Mouse (Mus musculus) brain, embryonic 14.5 days (tissue): ENCODE data around the gene Trib2. TPM values are rescaled to one million over a fixed set of nuclear protein-coding genes. Genes with fewer than 3 reads are reported as not detected.

Experiments used
- DNase-seq: peaks from one replicate; pipeline ENCODE4 v3.0.0-alpha.2; 2011; ENCODE audit warnings: low read depth
- CTCF ChIP-seq: fragments of 200-500 bp; IDR thresholded peaks from 2 replicates; pipeline ENCODE4 v1.5.1; 2012; ENCODE audit warnings: inconsistent platforms, mild to moderate bottlenecking, moderate library complexity, borderline replicate concordance; ENCODE audit not compliant: insufficient read depth, insufficient read length; ENCODE audit errors: extremely low read depth
- POLR2A ChIP-seq: fragments of 200-500 bp; IDR thresholded peaks from 2 replicates; pipeline ENCODE4 v1.6.1; 2012; ENCODE audit warnings: mild to moderate bottlenecking, inconsistent platforms, borderline replicate concordance; ENCODE audit not compliant: poor library complexity, insufficient read depth, insufficient read length, severe bottlenecking; ENCODE audit errors: extremely low read depth
- polyA plus RNA-seq: library from polyadenylated mRNA; depleted of rRNA; stranded (reverse); fragments of >200 nt; gene quantifications from 2 replicates; pipeline ENCODE4 v1.2.3, GENCODE M21; 2012

Trib2 gene
- polyA plus RNA-seq, 1 experiment, result 113 TPM

- TF ChIP-seq CTCF (no peak), POLR2A (no peak)
- no peak for DNase-seq
These were observed 20.8 kb downstream of the Trib2 start for GRCm38 (mm10) chr12:15795886-15796285.

- no peak for TF ChIP-seq CTCF
- TF ChIP-seq POLR2A, result no peak
- no peak for DNase-seq
These were observed 23.4 kb downstream of the Trib2 start for GRCm38 (mm10) chr12:15793336-15793735.

GRCm38 (mm10) chr12:15790181-15790580 lies 26.5 kb downstream of the Trib2 start:
- TF ChIP-seq POLR2A (no peak), CTCF (no peak)
- peak; percentile 37 for DNase-seq

- TF ChIP-seq CTCF (no peak), POLR2A (no peak)
- DNase-seq, result no peak
These were observed 39.7 kb downstream of the Trib2 start for GRCm38 (mm10) chr12:15777047-15777446.

GRCm38 (mm10) chr12:15771686-15772085 lies 45.0 kb downstream of the Trib2 start:
- DNase-seq, result no peak
- TF ChIP-seq CTCF (no peak), POLR2A (no peak)

DNA sequence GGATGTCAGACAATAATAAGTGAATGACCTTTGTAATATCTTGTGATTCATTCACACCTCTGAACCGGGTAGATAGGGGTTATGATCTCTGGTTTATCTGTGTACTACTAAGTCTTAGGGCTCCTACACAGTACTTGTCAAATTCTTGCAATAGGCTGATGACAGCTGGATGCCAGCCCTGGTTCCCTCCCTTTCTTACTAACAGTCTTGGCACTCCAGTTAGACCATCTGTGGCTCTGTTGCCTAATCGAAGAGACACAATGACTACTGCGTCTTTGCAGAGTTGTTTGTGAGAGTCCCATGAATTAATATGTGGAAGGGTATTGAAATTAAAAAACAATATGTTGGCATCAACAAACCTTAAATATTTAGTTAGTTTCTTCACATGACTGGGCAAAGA lies 48.2 kb downstream of the Trib2 start:
- peak; percentile 84 for DNase-seq
- TF ChIP-seq POLR2A (no peak), CTCF (no peak)

- peak; percentile 35 for DNase-seq
These were observed 50.7 kb downstream of the Trib2 start for GRCm38 (mm10) chr12:15765996-15766395.

DNA sequence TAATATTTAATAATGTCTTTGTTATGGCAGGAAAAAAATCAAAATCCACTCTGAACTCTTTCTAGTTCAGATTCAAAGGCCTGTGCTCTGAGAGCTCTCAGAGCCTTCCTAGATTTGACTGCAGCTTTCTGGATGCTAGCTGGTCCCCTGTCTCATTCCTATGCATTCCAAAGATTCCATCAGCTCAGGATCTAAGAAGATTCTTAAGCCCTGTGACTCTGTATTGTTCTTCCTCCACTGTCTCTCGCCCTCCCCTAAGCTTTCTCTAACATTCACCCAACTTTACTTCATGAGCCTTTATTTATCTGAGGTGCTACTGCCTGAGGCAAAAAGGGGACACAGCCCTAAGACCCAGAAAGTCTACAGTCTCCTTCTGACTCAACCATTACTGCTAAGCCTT lies 51.5 kb downstream of the Trib2 start:
- DNase-seq, result no peak
- TF ChIP-seq POLR2A (no peak), CTCF (no peak)

More at GRCm38 (mm10) chr12:15765996-15766395, 50.7 kb downstream of the Trib2 start:
- TF ChIP-seq CTCF (no peak), POLR2A (no peak)

- DNase-seq, result no peak
- no peak for TF ChIP-seq CTCF
These were observed 55.1 kb downstream of the Trib2 start for GRCm38 (mm10) chr12:15761453-15762116.

DNA sequence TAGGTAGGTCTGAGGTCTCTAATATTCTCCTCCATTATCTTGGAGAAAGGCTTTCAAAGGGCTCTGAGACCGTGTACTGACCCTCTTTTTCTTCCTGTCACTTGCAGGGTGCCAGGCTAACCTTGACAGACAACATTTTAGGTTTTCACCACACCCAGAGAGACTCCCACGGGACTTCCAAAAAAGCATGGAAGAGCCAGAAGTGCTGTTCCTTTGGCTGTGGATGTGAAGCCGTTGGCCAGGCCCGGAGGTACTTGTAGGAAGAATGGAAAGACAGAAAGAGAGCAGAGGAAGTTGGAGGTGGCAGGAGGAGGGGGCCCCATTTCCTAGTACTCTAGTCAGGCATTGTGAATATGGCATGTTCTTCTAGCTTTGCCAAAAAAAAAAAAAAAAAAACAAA lies 56.0 kb downstream of the Trib2 start:
- no peak for TF ChIP-seq POLR2A
- no peak for TF ChIP-seq CTCF
- DNase-seq, result no peak

DNA sequence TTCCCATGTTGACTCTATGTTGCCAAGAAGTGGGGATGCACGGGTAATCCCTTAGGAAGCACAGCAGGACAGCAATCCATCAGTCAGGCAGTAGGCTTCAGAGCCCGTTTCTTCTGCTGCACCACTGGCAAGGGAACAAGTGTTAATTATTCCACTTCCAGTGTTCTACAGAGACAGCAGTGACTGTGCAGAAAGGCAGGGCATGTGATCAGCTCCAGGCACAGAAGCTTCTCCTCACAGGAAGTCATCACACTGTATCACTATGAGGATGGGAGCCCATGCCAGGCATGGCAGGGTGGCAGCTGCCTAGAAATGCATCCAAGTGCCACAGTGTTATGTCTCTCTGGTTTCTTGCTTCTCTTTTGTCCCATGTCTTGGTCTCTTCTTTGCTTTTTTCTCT lies 57.9 kb downstream of the Trib2 start:
- peak; percentile 78 for DNase-seq
- TF ChIP-seq CTCF (no peak), POLR2A (no peak)

- no peak for DNase-seq
- TF ChIP-seq POLR2A (no peak), CTCF (no peak)
These were observed 59.4 kb downstream of the Trib2 start for GRCm38 (mm10) chr12:15757351-15757750.

GRCm38 (mm10) chr12:15755030-15755690 lies 61.6 kb downstream of the Trib2 start:
- no peak for TF ChIP-seq CTCF
- no peak for TF ChIP-seq POLR2A
- no peak for DNase-seq
